8 mouse cellular contexts compared by ENCODE assay signal in the genomic region with DNA sequence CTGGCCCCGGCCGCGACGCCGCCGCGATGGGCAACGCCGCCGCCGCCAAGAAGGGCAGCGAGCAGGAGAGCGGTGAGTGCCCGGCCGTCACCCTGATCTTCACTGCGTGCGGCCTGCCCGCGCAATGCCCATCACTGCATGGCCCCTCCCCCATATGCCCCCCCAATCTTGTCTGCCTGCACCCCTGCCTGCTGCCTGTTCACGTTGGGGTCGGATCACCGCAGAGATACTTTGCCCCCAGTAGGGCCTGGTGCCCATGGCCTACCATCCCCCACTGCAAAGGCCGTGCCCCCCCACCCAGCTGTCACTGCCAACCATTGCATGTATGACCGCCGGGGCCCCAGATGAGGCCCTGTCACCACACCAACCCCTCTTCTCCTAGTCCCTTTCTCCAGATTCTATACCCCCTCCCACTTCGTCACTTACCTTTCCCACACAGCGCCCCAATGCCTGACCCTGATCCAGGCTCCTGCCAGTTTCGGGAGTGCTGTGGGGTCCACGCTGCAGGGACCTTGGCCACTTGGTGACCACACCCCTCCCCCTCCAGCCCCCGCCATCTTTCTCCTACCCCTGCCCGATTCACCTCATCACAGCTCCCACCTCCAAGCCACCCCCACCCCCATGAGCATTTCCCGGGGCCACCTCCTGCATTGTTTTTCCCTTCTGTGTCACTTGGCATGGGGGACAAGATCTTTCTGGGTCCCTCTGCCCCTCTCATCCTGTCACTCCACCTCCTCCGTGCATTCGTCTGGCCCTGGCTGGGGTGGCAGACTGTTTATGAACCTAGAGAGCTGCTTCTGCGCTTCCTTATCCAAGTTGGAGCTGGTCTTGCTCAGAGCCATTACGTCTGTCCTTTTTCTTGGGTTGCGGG. TPM values are rescaled to one million over a fixed set of nuclear protein-coding genes. Genes with fewer than 3 reads are reported as not detected.
DNase-seq lines count a peak whose midpoint lies in the region; ATAC-seq and TF ChIP-seq lines count a peak whose summit lies in the region.

No protein-coding gene starts in this region.

- peak overlapping the region; percentile 84 to 96 for H3K4me3 ChIP-seq in heart, embryonic 14.5 days (ENCODE audit: control insufficient read depth in 1 of 2, insufficient read depth in 1 of 2, low read depth in 1 of 2, low read length in 2 of 2)
- peak overlapping the region; percentile 90 for H3K4me3 ChIP-seq in liver, embryonic 12.5 days
- H3K4me3 ChIP-seq in small intestine, adult 2 months (ENCODE audit: low read depth, low read length) = peak overlapping the region; percentile 95

- H3K27ac ChIP-seq in heart, embryonic 14.5 days (replicated peaks in 1 of 2; ENCODE audit: control insufficient read depth in 1 of 2, insufficient read depth in 1 of 2, low read depth in 2 of 2, low read length in 2 of 2) = peak overlapping the region; percentile 49 to 82
- peak overlapping the region; percentile 79 for H3K27ac ChIP-seq in liver, embryonic 12.5 days
- no peak overlapping the region for H3K27ac ChIP-seq in small intestine, adult 2 months (ENCODE audit: insufficient read depth, low read depth, low read length)

- DNase-seq in gastrocnemius, adult 18-20 months (ENCODE audit: low spot score) = peak; percentile 20
- DNase-seq in gastrocnemius, postnatal 14 days = no peak
- peak; percentile 14 for DNase-seq in 416B (ENCODE audit: low read depth)
- DNase-seq in brain, embryonic 14.5 days (ENCODE audit: low read depth) = peak; percentile 32
- DNase-seq in urinary bladder, postnatal 4 days (ENCODE audit: low spot score in 2 of 2) = no peak

- peak overlapping the region; percentile 96 for H3K9ac ChIP-seq in heart, embryonic 14.5 days (ENCODE audit: low read length)
- H3K9ac ChIP-seq in liver, embryonic 12.5 days = peak overlapping the region; percentile 89

- peak overlapping the region; percentile 84 for H3K4me2 ChIP-seq in heart, embryonic 14.5 days (ENCODE audit: low read length)
- H3K4me2 ChIP-seq in liver, embryonic 12.5 days = peak overlapping the region; percentile 99

- no peak for TF ChIP-seq CTCF in brain, embryonic 14.5 days (IDR thresholded peaks at IDR 0.05; ENCODE audit: borderline replicate concordance, extremely low read depth, insufficient read depth, insufficient read length)
- no peak for TF ChIP-seq CTCF in small intestine, adult 2 months (IDR thresholded peaks at IDR 0.05; ENCODE audit: extremely low read depth, insufficient read length, insufficient replicate concordance, low read depth, low read length)

- peak; percentile 4; the same call in 1 of the 2 replicates for ATAC-seq in heart, embryonic 14.5 days (ENCODE audit: insufficient number of reproducible peaks, insufficient read depth, low FRiP score, low read depth)
- ATAC-seq in liver, embryonic 12.5 days = no peak; the same call in 1 of the 2 replicates

- WGBS in heart, embryonic 14.5 days = 1% methylated on average over 37 of the region's 37 CpGs
- 9% methylated on average over 25 of the region's 37 CpGs for WGBS in liver, embryonic 12.5 days (ENCODE audit: insufficient replicate concordance)
- WGBS in small intestine, adult 2 months = 8% methylated on average over 37 of the region's 37 CpGs

- peaks cover 27 to 49% of the 10 kb centered on the region in 2 experiments for H3K4me1 ChIP-seq in heart, embryonic 14.5 days (ENCODE audit: control insufficient read depth in 2 of 2, insufficient read depth in 2 of 2, low read length in 2 of 2)
- H3K4me1 ChIP-seq in liver, embryonic 12.5 days = peaks cover 62% of the 10 kb centered on the region
- H3K4me1 ChIP-seq in small intestine, adult 2 months (ENCODE audit: control insufficient read depth, insufficient read depth, insufficient read length, low read length) = peaks cover 15% of the 10 kb centered on the region; the same call in 1 of the 2 replicates

- H3K9me3 ChIP-seq in heart, embryonic 14.5 days (ENCODE audit: control insufficient read depth, low read length) = no peaks in the 10 kb centered on the region
- no peaks in the 10 kb centered on the region for H3K9me3 ChIP-seq in liver, embryonic 12.5 days (replicated peaks)

- H3K36me3 ChIP-seq in heart, embryonic 14.5 days (ENCODE audit: control insufficient read depth, insufficient read depth, low read length) = peaks cover 18% of the 10 kb centered on the region
- H3K36me3 ChIP-seq in liver, embryonic 12.5 days = peaks cover 37% of the 10 kb centered on the region
- no peaks in the 10 kb centered on the region for H3K36me3 ChIP-seq in small intestine, adult 2 months (ENCODE audit: control insufficient read depth, insufficient read depth, low read length)

- intact Hi-C loops in gastrocnemius, postnatal 14 days (cut with DNase I; ENCODE audit: low total_unique reads) = no loop called here

- H3K27me3 ChIP-seq in heart, embryonic 14.5 days (ENCODE audit: control insufficient read depth, insufficient read depth, low read length) = no peaks in the 10 kb centered on the region
- H3K27me3 ChIP-seq in liver, embryonic 12.5 days (replicated peaks) = no peaks in the 10 kb centered on the region
- no peaks in the 10 kb centered on the region for H3K27me3 ChIP-seq in small intestine, adult 2 months (ENCODE audit: control insufficient read depth, insufficient read depth, low read length)

- TF ChIP-seq POLR2A in brain, embryonic 14.5 days (IDR thresholded peaks at IDR 0.05; ENCODE audit: borderline replicate concordance, extremely low read depth, insufficient read depth, insufficient read length, poor library complexity, severe bottlenecking) = no peak
- no peak for TF ChIP-seq POLR2A in small intestine, adult 2 months (IDR thresholded peaks at IDR 0.05; ENCODE audit: low read depth, low read length)

RNA-seq across cellular contexts. Expression of a gene that starts 0.6 kb away (rescaled TPM):
- total RNA-seq in gastrocnemius, adult 18-20 months (2021) = 100 to 1,000 TPM; 155 to 157 TPM
- total RNA-seq in gastrocnemius, postnatal 14 days (2021) = 100 to 1,000 TPM; 319 to 324 TPM
- 121 and 143 TPM in 2 replicates for polyA plus RNA-seq in brain, embryonic 14.5 days (2012; rRNA removed)
- polyA plus RNA-seq in heart, embryonic 14.5 days (2014; fragmentation: Nextera tagmentation; extraction: Ambion mirVana) = 160 and 211 TPM in 2 replicates
- polyA plus RNA-seq in liver, embryonic 12.5 days (2016; fragmentation: Nextera tagmentation; extraction: Ambion mirVana) = 81.1 and 82.0 TPM in 2 replicates
- 21.8 and 43.8 TPM in 2 replicates for polyA plus RNA-seq in small intestine, adult 2 months (2012; rRNA removed)

RNA-seq across cellular contexts. Expression of a gene that starts 18.1 kb away (rescaled TPM):
- total RNA-seq in gastrocnemius, adult 18-20 months (2021) = under 1 TPM; 0.24 to 0.32 TPM
- 1 to 10 TPM; 2.0 to 3.1 TPM for total RNA-seq in gastrocnemius, postnatal 14 days (2021)
- polyA plus RNA-seq in brain, embryonic 14.5 days (2012; rRNA removed) = 20.3 and 31.9 TPM in 2 replicates
- polyA plus RNA-seq in heart, embryonic 14.5 days (2014; fragmentation: Nextera tagmentation; extraction: Ambion mirVana) = 57.2 and 60.7 TPM in 2 replicates
- polyA plus RNA-seq in liver, embryonic 12.5 days (2016; fragmentation: Nextera tagmentation; extraction: Ambion mirVana) = 113 and 116 TPM in 2 replicates
- 7.8 and 22.1 TPM in 2 replicates for polyA plus RNA-seq in small intestine, adult 2 months (2012; rRNA removed)

RNA-seq across cellular contexts. Expression of a gene that starts 18.4 kb away (rescaled TPM):
- total RNA-seq in gastrocnemius, adult 18-20 months (2021) = under 1 TPM; 0.57 to 0.75 TPM
- under 1 TPM; 0.11 to 0.14 TPM for total RNA-seq in gastrocnemius, postnatal 14 days (2021)
- 0.62 and 0.77 TPM in 2 replicates for polyA plus RNA-seq in brain, embryonic 14.5 days (2012; rRNA removed)
- polyA plus RNA-seq in heart, embryonic 14.5 days (2014; fragmentation: Nextera tagmentation; extraction: Ambion mirVana) = 0.51 and 0.66 TPM in 2 replicates
- polyA plus RNA-seq in liver, embryonic 12.5 days (2016; fragmentation: Nextera tagmentation; extraction: Ambion mirVana) = 0.15 and 0.16 TPM in 2 replicates
- 0.43 and 0.44 TPM in 2 replicates for polyA plus RNA-seq in small intestine, adult 2 months (2012; rRNA removed)

RNA-seq across cellular contexts. Expression of a gene that starts 24.1 kb away (rescaled TPM):
- 10 to 100 TPM; 12.3 to 16.9 TPM for total RNA-seq in gastrocnemius, adult 18-20 months (2021)
- total RNA-seq in gastrocnemius, postnatal 14 days (2021) = 10 to 100 TPM; 17.8 to 22.1 TPM
- polyA plus RNA-seq in brain, embryonic 14.5 days (2012; rRNA removed) = 87.5 and 93.8 TPM in 2 replicates
- polyA plus RNA-seq in heart, embryonic 14.5 days (2014; fragmentation: Nextera tagmentation; extraction: Ambion mirVana) = 7.3 and 8.5 TPM in 2 replicates
- 8.5 and 8.7 TPM in 2 replicates for polyA plus RNA-seq in liver, embryonic 12.5 days (2016; fragmentation: Nextera tagmentation; extraction: Ambion mirVana)
- 17.1 and 35.1 TPM in 2 replicates for polyA plus RNA-seq in small intestine, adult 2 months (2012; rRNA removed)

RNA-seq across cellular contexts. Expression of a gene that starts 27.9 kb away (rescaled TPM):
- total RNA-seq in gastrocnemius, adult 18-20 months (2021) = not detected
- not detected for total RNA-seq in gastrocnemius, postnatal 14 days (2021)
- 0.27 and 0.37 TPM in 2 replicates for polyA plus RNA-seq in brain, embryonic 14.5 days (2012; rRNA removed)
- polyA plus RNA-seq in heart, embryonic 14.5 days (2014; fragmentation: Nextera tagmentation; extraction: Ambion mirVana) = 0.69 and 0.80 TPM in 2 replicates
- polyA plus RNA-seq in liver, embryonic 12.5 days (2016; fragmentation: Nextera tagmentation; extraction: Ambion mirVana) = 0.41 and 0.63 TPM in 2 replicates
- polyA plus RNA-seq in small intestine, adult 2 months (2012; rRNA removed) = 0.30 and 0.91 TPM in 2 replicates

Comparison
In these comparisons a context has a peak if more than half of its experiments do, and no peak if none do; other contexts are left out.
1. DNase-seq: peak in gastrocnemius, adult 18-20 months (single experiment), 416B (single experiment) and brain, embryonic 14.5 days (single experiment); none in gastrocnemius, postnatal 14 days (single experiment) and urinary bladder, postnatal 4 days (0 of 2).
2. Peak in every context shown above with its lines, with median percentiles within 50 percentile points of each other: H3K4me3 ChIP-seq.